Comparison of ENCODE assay signal across 23 mouse cellular contexts in genomic region chr13:116949527-116949926, GRCm38 (mm10).
DNase-seq lines count a peak whose midpoint lies in the region; ATAC-seq lines count a peak whose summit lies in the region.
"Had no signal": no experiment of that assay in that cellular context is flagged by ENCODE, and none has a peak within 500 bp of the region (broad histone marks: within the 10 kb centered on the region; RNA-seq: fewer than 3 reads in every experiment).

No protein-coding gene starts in this region.

- WGBS in kidney, embryonic 15.5 days = 68% methylated on average over 4 of the region's 4 CpGs

- H3K4me2 ChIP-seq in kidney, embryonic 15.5 days = no peak overlapping the region
- H3K4me2 ChIP-seq: heart, embryonic 13.5 days; liver, embryonic 11.5 days; lung, embryonic 14.5 days; stomach, embryonic 15.5 days had no signal

- H3K27me3 ChIP-seq in kidney, embryonic 15.5 days = no peaks in the 10 kb centered on the region
- H3K27me3 ChIP-seq: heart, embryonic 13.5 days; megakaryocyte, embryonic 14.5 days; Patski; stomach, embryonic 15.5 days had no signal

- peaks cover 33% of the 10 kb centered on the region for H3K4me1 ChIP-seq in kidney, embryonic 15.5 days
- H3K4me1 ChIP-seq: megakaryocyte, embryonic 14.5 days had no signal

- peak overlapping the region; percentile 64; the same call in 1 of the 2 replicates for H3K27ac ChIP-seq in kidney, embryonic 15.5 days
- H3K27ac ChIP-seq: heart, embryonic 13.5 days; stomach, embryonic 15.5 days had no signal

- peak; percentile 77 for DNase-seq in kidney, adult 9 months
- DNase-seq in kidney, postnatal 4 days = no peak
- DNase-seq in MEL-GATA-1-ER (ENCODE audit: extremely low read depth, low read depth) = peak; percentile 23
- DNase-seq in gastrocnemius, postnatal 36 days = no peak
- DNase-seq in cerebellum, postnatal 36 days = no peak
- DNase-seq: adrenal gland, adult 8-10 months; cerebellum, adult 11 months; cerebellum, postnatal 10 days; embryo, embryonic 11 days; lung, embryonic 14.5 days; right cerebral cortex, postnatal 25 days; thymus, adult 18-20 months; thymus, postnatal 4 days had no signal

- no peak overlapping the region for H3K4me3 ChIP-seq in kidney, embryonic 15.5 days (replicated peaks)
- H3K4me3 ChIP-seq: heart, embryonic 13.5 days; megakaryocyte, embryonic 14.5 days; stomach, embryonic 15.5 days had no signal

- no peaks in the 10 kb centered on the region for H3K9me3 ChIP-seq in kidney, embryonic 15.5 days (replicated peaks)
- H3K9me3 ChIP-seq: heart, embryonic 13.5 days; megakaryocyte, embryonic 14.5 days; stomach, embryonic 15.5 days had no signal

- peak; percentile 44; the same call in 1 of the 2 replicates for ATAC-seq in kidney, embryonic 15.5 days (replicated peaks; ENCODE audit: low FRiP score)
- peak; percentile 58; the same call in 1 of the 2 replicates for ATAC-seq in neutrophil, adult 5-6 weeks (ENCODE audit: extremely low read depth, insufficient number of reproducible peaks, low FRiP score, poor library complexity, severe bottlenecking)
- ATAC-seq: forebrain, embryonic 16.5 days; hindbrain, embryonic 16.5 days; midbrain, embryonic 16.5 days; Patski had no signal

- no peaks in the 10 kb centered on the region for H3K36me3 ChIP-seq in kidney, embryonic 15.5 days
- H3K36me3 ChIP-seq: heart, embryonic 13.5 days; stomach, embryonic 15.5 days had no signal

- intact Hi-C loops in gastrocnemius, postnatal 36 days (cut with DNase I) = no loop called here

- H3K9ac ChIP-seq in kidney, embryonic 15.5 days = no peak overlapping the region
- H3K9ac ChIP-seq: heart, embryonic 13.5 days; lung, embryonic 14.5 days; stomach, embryonic 15.5 days had no signal

Comparison
In these comparisons a context has a peak if more than half of its experiments do, and no peak if none do; other contexts are left out.
1. DNase-seq: peak in kidney, adult 9 months (single experiment) and MEL-GATA-1-ER (single experiment); none in kidney, postnatal 4 days (0 of 2), gastrocnemius, postnatal 36 days (0 of 2) and cerebellum, postnatal 36 days (0 of 2).